Mouse (Mus musculus) G1E (cell line): ENCODE data around the gene Ccndbp1. TPM values are rescaled to one million over a fixed set of nuclear protein-coding genes. Genes with fewer than 3 reads are reported as not detected.
"Not testable (repeated sequence)": the region's sequence is repeated elsewhere in the genome, so short reads cannot be mapped to it uniquely, and the experiment has no call there.

Experiments used
- ATAC-seq: 2 replicates; pipeline ENCODE4 v1.8.0; 2016; ENCODE audit warnings: mild to moderate bottlenecking; ENCODE audit not compliant: insufficient number of reproducible peaks, poor library complexity, low FRiP score, severe bottlenecking; ENCODE audit errors: extremely low read depth
- DNase-seq: peaks from one replicate; pipeline ENCODE4 v3.0.0; 2012; ENCODE audit warnings: low spot score
- H3K27me3 ChIP-seq: 2 replicates; pipeline ENCODE4 v1.6.1; 2012; ENCODE audit warnings: mild to moderate bottlenecking, low read length, inconsistent platforms; ENCODE audit not compliant: insufficient read depth
- H3K36me3 ChIP-seq: replicated peaks from 2 replicates; pipeline ENCODE3; 2012; ENCODE audit warnings: mild to moderate bottlenecking, inconsistent platforms
- H3K4me1 ChIP-seq: 2 replicates; pipeline ENCODE4 v1.6.1; 2012; ENCODE audit warnings: low read depth, low read length, inconsistent platforms, mixed read lengths; ENCODE audit not compliant: insufficient read depth
- H3K4me3 ChIP-seq: 2 replicates; pipeline ENCODE4 v1.5.1; 2012; ENCODE audit warnings: low read depth, mild to moderate bottlenecking, inconsistent platforms, low read length, moderate library complexity, mixed read lengths
- H3K9me3 ChIP-seq: replicated peaks from 2 replicates; pipeline ENCODE4 v1.6.1; 2012; ENCODE audit warnings: inconsistent platforms
- CTCF ChIP-seq: IDR thresholded peaks from 2 replicates; pipeline ENCODE4 v1.5.1; 2012; ENCODE audit warnings: low read depth, low read length, inconsistent platforms, mixed read lengths
- GATA1 ChIP-seq: IDR thresholded peaks from 2 replicates; pipeline ENCODE4 v1.6.1; 2012; ENCODE audit warnings: borderline replicate concordance, low read length, inconsistent platforms, mixed read lengths
- GATA2 ChIP-seq: IDR thresholded peaks from 2 replicates; pipeline ENCODE4 v1.6.1; 2012; ENCODE audit warnings: low read depth, low read length, inconsistent platforms, borderline replicate concordance
- POLR2AphosphoS5 ChIP-seq: IDR thresholded peaks from 2 replicates; pipeline ENCODE4 v1.6.1; 2012; ENCODE audit warnings: low read depth, low read length, inconsistent platforms; ENCODE audit not compliant: insufficient replicate concordance
- TAL1 ChIP-seq: conservative IDR thresholded peaks from 2 replicates; pipeline ENCODE4 v1.6.1; 2012; ENCODE audit warnings: low read depth, low read length, inconsistent platforms, mixed read lengths
- polyA plus RNA-seq: library from polyadenylated mRNA; stranded (reverse); fragments of >175 nt; gene quantifications from 2 replicates; pipeline ENCODE4 v1.2.3, GENCODE M21; 2012
- total RNA-seq, 2 experiments: library from RNA; stranded (forward) in 1 of 2; stranded (reverse) in 1 of 2; fragments of 200-1000 nt in 1 of 2; fragments of >200 nt in 1 of 2; fragmentation: Nextera tagmentation in 1 of 2; gene quantifications; 2 replicates each; pipeline ENCODE4 v1.2.3; 2014 to 2017

The Ccndbp1 gene
- total and polyA plus RNA-seq, 3 experiments, result 14.7 to 66.2 (median 55.4) TPM

DNA sequence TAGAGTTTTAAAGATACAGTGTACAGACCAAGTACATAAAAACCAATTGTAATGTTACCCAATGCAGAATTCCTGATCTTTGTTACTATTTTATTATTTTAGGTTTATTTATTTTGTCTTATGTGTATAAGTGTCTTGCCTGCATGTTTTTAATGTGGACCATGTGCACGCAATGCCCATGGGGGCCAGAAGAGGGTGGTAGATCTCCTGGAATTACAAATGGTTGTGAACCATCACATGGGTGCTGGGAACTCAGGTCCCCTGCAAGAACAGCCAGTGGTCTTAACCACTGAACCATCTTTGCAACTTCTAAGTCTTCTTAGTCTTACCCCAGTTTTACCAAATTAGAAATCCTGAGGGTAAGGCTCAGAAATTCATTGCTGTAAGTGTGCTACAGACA lies 23.0 kb upstream of the Ccndbp1 start:
- no peak for TF ChIP-seq TAL1
- TF ChIP-seq GATA2, result no peak
- TF ChIP-seq CTCF, result no peak
- TF ChIP-seq GATA1, result no peak
- TF ChIP-seq POLR2AphosphoS5, result no peak
- Histone ChIP-seq H3K36me3 (peaks cover 40% of the 10 kb centered on the region), H3K27me3 (no peaks in the 10 kb centered on the region), H3K4me3 (no peak overlapping the region), H3K9me3 (no peaks in the 10 kb centered on the region), H3K4me1 (no peaks in the 10 kb centered on the region)
- DNase-seq, result no peak
- ATAC-seq, result no peak

- TF ChIP-seq TAL1 (no peak), CTCF (no peak), GATA1 (no peak), GATA2 (no peak), POLR2AphosphoS5 (no peak)
- Histone ChIP-seq H3K4me3 (no peak overlapping the region), H3K4me1 (peaks cover 4% of the 10 kb centered on the region; the same call in 1 of the 2 replicates), H3K27me3 (no peaks in the 10 kb centered on the region), H3K9me3 (no peaks in the 10 kb centered on the region), H3K36me3 (peaks cover 37% of the 10 kb centered on the region)
- ATAC-seq, result no peak
- DNase-seq, result no peak
These were observed 17.0 kb upstream of the Ccndbp1 start for GRCm38 (mm10) chr2:120991196-120991595.

DNA sequence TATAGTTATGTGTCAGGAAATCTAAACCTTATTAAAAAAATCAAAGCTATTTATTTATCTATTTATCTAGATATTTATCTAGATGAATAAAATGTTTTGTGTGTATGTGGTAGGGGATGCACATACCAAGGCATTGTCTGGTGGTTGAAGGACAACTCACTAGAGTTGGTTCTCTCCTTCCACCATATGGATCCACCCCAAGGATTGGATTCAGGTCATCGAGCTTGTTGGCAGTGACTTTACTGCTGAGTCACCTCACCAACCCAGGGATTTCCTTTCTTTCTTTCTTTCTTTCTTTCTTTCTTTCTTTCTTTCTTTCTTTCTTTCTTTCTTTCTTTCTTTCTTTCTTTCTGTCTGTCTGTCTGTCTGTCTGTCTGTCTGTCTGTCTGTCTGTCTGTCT lies 11.6 kb upstream of the Ccndbp1 start:
- H3K4me1 ChIP-seq, ATAC-seq, H3K4me3 ChIP-seq, H3K27me3 ChIP-seq, H3K9me3 ChIP-seq, DNase-seq: not testable (repeated sequence)
- H3K36me3 ChIP-seq, result peaks cover 42% of the 10 kb centered on the region

DNA sequence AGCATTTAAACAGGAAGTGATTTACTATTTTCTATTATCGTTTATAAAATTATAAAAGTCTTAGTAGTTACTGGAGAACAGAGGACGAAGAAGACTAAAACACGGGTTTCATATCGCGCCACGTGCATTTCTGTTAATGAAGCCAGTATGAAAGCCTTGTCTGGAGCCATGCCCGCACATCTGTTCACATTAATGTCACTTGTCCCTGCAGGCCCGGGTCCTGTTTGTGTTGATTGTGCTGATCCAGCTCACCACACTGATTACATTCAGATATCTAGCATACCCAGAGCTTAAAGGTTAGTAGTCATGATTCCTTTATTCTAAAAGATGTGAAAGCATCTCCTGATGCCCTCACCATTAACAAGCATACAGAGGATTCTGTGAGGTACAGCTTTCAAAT lies 9.3 kb upstream of the Ccndbp1 start:
- no peak for ATAC-seq
- no peak for DNase-seq
- TF ChIP-seq CTCF, result no peak
- no peak for TF ChIP-seq GATA1
- TF ChIP-seq POLR2AphosphoS5, result no peak
- no peak for TF ChIP-seq GATA2
- no peak for TF ChIP-seq TAL1
- Histone ChIP-seq H3K27me3 (no peaks in the 10 kb centered on the region), H3K4me3 (no peak overlapping the region), H3K4me1 (no peaks in the 10 kb centered on the region), H3K36me3 (peaks cover 42% of the 10 kb centered on the region), H3K9me3 (no peaks in the 10 kb centered on the region)

GRCm38 (mm10) chr2:121003586-121003985 lies 4.6 kb upstream of the Ccndbp1 start:
- Histone ChIP-seq H3K36me3 (peaks cover 42% of the 10 kb centered on the region), H3K4me1 (peaks cover 4% of the 10 kb centered on the region)
- ATAC-seq, result no peak

DNA sequence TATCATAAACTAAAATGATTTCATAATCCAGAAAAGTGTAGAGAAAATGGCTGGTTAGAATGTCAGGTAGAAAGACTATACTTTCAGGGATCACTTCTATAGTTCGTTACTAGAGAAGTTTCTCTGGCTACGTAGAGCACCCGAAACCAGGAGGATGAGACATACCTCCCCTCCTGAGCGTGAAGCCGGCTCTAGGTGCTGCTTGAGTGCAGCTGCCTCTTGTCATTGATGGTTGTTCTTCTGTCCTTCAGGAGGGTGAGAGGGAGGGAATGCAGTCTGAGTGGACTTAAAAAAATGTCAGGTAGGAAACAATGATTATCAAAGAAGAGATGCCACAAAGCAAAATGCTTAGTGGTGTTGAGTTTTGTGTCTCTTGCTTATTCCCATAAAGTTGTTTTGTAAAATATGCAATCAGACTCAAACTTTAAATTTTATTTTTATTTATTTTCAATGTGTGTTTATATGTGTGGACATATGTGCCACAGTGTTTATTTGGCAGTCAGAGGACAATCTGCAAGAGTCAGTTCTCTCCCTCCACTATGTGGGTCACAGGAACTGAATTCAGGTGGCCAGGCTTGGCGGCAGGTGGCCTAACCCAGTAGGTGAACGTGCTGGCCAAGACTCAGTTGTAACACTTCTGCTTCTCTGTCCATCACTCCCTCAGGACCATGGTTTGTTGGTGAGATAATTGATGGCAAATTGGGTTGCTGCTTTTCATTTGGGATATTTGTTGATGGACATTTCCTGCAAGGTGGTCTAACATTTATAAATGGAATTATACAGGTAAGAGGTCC lies 4.0 kb upstream of the Ccndbp1 start:
- H3K4me3 ChIP-seq, result no peak overlapping the region
- TF ChIP-seq TAL1 (no peak), POLR2AphosphoS5 (no peak), GATA2 (no peak), GATA1 (no peak), CTCF (no peak)
- H3K9me3 ChIP-seq, result no peaks in the 10 kb centered on the region
- H3K27me3 ChIP-seq, result no peaks in the 10 kb centered on the region
- no peak for DNase-seq
- no peak for ATAC-seq
- peaks cover 9% of the 10 kb centered on the region for H3K4me1 ChIP-seq
- peaks cover 39% of the 10 kb centered on the region for H3K36me3 ChIP-seq

More at GRCm38 (mm10) chr2:121003586-121003985, 4.6 kb upstream of the Ccndbp1 start:
- DNase-seq, result no peak
- Histone ChIP-seq H3K4me3 (no peak overlapping the region), H3K27me3 (no peaks in the 10 kb centered on the region), H3K9me3 (no peaks in the 10 kb centered on the region)
- TF ChIP-seq GATA1 (no peak), CTCF (no peak), GATA2 (no peak), POLR2AphosphoS5 (no peak), TAL1 (no peak)

GRCm38 (mm10) chr2:121006986-121007385 lies 1.2 kb upstream of the Ccndbp1 start:
- H3K27me3 ChIP-seq, result no peaks in the 10 kb centered on the region
- TF ChIP-seq CTCF (no peak), GATA2 (no peak), GATA1 (no peak)
- peaks cover 15% of the 10 kb centered on the region for H3K4me1 ChIP-seq
- no peak overlapping the region for H3K4me3 ChIP-seq
- ATAC-seq (no peak), DNase-seq (no peak)
- no peaks in the 10 kb centered on the region for H3K9me3 ChIP-seq
- H3K36me3 ChIP-seq, result peaks cover 44% of the 10 kb centered on the region
